Mouse (Mus musculus) embryo, embryonic 11.5 days (tissue): Measurements from ENCODE around the gene Serpina3n.
"Not testable (repeated sequence)": the region's sequence is repeated elsewhere in the genome, so short reads cannot be mapped to it uniquely, and the experiment has no call there.

Experiments used
- DNase-seq: peaks from one replicate; pipeline ENCODE4 v3.0.0-alpha.2; 2012; ENCODE audit warnings: low read depth, low spot score

Serpina3n gene

GRCm38 (mm10) chr12:104406454-104406885, at the start of gene Serpina3n:
TSS of gene Serpina3n (plus strand) at chr12:104406729.
- no peak for DNase-seq

GRCm38 (mm10) chr12:104369986-104370385, 36.5 kb upstream of the Serpina3n start:
- no peak for DNase-seq

DNA sequence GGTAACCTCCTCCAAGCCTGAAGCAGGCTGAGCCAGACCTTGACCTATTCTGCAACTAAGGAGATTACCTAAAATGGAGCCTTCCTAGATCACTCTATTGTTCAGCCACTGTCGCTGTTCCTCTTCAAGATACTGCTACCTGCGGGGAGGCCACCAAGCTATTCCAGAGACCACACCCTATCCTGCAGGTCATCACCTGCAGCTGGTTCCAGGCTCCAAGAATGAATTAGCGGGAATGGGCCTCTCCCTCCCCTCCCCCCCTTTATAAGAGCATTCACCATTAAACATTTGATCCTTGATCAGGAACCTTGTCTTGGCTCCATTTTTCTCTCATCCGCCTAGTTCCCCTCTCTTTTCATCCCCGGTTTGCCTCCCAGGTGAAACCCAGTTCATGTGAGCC, 29.4 kb upstream of the Serpina3n start:
- not testable (repeated sequence) for DNase-seq

- DNase-seq: not testable (repeated sequence)
These were observed 28.2 kb upstream of the Serpina3n start for GRCm38 (mm10) chr12:104378351-104378750.

DNA sequence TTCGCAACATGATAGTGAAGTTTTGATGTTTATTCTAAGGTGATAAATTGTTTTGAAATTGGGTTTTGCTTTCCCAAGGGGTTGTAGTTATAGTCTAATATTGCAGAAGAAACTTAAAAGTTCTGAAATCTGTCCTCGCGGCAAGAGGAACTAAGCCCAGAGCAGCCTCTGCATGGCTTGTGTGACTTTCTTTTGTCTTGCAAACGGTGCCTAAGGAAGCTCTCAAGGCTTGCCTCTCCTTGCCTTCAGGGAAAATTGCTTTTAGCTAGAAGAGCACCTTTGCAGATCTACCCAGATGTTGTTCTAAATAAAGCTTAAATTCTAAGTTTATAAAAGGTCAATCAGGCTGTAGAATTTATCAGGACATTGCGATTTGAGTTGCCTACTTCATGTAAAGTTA, 27.7 kb upstream of the Serpina3n start:
- not testable (repeated sequence) for DNase-seq

DNA sequence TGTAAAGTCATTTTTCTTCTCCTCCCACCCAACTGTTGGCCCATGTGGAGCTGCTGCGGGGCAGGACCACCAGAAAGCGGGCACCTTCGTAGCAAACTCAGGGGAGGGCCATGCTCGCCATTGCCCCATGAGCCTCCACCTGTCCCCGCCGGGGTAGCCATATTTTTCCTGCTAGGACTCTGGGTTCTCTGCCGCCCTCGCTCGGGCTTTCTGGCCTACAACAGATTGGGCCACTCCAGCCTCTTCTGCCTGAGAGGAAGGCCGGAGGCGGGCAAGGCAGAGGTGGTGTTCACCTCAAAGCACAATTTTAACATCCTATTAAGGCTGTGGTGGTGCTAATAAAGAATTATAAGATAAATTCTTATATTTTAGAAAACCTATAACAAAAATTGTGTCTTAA, 26.7 kb upstream of the Serpina3n start:
- DNase-seq: no peak

DNA sequence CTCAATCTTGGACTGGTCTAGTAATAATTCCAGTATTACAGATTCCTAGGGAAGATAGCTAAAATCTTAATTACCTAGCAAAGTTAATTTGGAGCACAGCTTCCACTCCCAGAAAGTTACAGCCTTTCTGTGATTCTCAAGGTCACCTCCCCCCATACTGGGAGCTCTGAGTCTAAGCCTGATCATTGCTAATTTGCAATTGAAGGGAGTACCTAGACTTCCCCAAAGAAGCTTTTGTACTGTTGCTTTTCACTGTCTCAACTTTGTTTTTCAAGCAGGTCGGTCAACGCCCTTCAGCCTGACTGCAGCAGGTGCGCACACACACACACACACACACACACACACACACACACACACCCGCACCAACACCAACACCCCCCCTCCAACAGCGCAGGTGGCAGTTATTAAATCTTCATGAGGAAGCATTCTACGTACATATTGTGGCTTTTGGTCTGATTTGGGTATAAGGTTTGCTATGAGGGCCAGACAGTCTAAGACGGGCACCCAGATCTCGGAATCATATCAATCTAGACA, 25.4 kb upstream of the Serpina3n start:
- DNase-seq: not testable (repeated sequence)

GRCm38 (mm10) chr12:104385987-104386386, 20.5 kb upstream of the Serpina3n start:
- not testable (repeated sequence) for DNase-seq

DNA sequence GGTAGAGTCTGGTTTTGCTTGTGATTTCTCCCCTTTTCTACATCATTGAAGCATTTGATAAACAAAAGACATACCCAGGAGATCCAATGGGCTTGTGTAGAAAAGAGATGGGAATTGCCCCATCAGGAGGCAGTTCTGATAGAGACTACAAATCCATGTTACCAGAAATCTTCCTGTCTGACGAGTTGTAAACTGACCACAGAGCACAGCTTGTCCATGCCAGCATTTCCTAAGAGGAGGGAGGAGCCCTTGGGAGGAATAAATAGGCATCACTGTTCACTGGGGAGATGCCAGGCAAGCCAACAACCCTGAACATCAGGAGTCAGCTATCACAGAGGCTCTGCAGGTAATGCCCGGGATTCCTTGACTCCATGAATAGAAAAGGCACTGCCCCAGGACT, 19.7 kb upstream of the Serpina3n start:
- DNase-seq: not testable (repeated sequence)

DNA sequence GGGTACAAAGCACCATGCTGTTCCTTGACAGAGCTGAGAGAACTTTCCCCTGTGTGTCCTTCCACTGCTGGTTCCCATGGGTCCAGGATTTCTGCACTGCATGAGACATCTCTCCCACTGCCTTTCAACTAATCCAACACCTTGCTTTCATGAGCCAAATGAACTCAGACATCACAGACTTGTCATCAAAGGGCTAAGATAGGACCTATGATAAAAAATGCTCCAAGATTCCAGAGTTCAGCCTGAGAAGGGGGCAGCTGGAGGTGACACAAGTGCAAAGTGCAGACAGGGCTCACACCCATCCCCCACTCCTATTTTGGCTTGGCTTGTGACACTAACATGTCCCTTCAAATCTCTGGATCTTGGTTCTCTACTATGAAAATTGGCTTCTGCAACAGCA, 18.1 kb upstream of the Serpina3n start:
- DNase-seq: no peak

DNA sequence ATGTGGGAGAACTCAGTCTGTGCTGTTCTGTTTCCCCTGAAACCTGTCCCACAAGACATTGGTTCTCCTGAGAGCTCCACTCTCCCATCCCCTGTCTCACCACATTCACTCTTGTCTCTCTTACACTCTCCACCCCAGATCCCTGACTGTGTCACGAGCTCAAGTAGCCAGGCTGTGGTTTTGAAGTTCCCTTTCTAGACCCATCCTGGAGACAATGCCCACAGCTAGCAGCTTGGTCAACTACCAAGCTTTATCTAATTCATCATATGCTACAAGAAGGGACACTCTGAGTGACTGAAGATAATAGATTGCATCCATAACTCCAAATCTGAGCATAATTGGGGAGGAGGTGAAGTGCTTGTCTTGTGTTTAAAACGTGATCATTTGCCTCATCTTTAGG, 15.5 kb upstream of the Serpina3n start:
- DNase-seq: not testable (repeated sequence)

DNA sequence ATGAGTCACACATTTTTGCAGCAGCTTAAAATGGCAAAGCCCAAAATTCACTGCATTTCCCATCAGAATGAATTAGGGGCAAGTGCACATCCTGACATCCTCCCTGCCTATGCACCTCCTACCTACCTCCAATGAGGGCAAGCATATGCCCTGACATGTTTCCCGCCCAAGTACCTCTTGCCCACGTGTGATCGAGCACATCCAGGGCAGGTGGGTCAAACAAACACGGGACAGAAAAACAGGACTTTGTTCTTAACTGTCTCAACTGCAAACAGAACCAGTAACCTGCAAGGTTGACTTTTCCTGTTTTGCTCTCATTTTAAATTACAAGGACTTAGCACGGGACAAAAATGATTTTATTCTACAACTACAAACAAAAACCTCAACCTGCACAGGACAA, 2.6 kb upstream of the Serpina3n start:
- DNase-seq: no peak

DNA sequence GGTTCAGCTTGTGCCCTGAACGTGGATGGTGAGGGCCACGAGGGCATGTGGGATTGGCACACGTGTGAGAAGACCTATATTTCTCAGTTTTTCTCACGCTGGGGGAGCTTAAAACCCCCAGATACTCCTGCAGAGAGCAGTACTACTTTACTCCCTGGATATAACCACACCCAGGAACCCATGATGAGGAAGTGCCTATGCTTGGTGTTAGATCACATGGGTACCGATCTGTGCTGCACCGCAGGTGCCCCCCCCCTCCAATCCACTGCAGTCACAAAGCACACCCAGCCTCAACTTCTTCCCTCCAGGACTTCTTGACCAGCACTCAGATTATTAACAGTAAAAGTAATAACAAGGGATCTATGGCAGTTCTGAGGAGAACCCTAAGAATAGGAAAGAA, 6.0 kb downstream of the Serpina3n start:
- no peak for DNase-seq

DNA sequence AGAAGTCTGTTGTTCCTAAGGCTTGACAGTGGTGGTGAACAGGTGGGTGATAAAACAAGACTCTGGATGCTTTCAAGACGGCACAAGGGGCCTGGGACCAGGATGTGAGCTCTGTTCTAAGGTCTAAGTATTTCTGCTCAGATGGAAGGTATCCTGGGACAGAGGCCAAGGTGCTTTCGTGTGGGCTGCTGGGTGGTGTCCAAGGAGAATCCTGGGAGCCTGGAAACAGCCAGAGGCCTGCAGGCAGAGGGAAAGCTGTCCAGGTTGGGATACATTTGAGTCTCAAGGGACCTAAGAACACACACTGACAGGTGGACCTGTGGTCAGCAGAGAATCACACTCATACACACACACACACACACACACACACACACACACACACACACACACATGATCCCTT, 8.0 kb downstream of the Serpina3n start:
- DNase-seq: no peak

- no peak for DNase-seq
These were observed 9.2 kb downstream of the Serpina3n start for GRCm38 (mm10) chr12:104415625-104416315.

DNA sequence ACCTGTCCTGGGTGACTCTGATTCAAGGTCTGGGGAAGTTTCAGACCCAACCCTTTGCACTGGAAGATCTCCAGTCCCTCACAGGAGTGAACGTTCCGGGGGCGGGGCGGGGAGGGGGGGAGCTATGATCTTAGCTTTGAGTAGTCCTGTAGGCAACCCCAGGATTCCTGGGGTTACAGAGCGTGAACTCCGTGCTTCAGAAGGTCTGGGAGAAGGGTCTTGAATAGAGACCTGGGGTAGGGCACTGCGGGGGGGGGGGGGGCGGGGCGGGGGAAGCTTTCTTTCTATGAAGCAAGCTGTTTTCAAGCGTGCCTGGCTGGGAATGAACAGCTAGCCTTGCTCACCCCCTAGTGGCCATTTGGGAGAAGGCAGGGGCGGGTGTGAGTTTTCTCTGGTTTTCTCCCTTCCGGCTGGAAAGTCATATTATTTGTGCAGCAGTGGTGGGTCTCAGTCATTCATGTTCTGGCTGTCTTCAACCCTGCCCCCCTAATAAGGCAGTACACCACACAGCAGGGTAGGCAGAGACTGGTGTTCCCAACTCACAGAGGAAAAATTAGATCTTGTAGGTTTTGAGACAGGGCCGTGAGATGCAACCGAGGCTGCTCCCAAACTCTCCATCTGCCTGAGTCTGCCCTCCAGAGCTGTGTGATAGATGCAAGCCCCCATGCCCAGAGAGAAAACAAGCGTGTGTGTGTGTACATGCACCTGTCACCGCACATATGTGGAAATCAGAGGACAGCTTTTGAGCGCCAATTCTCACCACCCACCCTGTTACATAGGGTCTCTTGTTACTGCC, 12.0 kb downstream of the Serpina3n start:
- peak; percentile 76 for DNase-seq

DNA sequence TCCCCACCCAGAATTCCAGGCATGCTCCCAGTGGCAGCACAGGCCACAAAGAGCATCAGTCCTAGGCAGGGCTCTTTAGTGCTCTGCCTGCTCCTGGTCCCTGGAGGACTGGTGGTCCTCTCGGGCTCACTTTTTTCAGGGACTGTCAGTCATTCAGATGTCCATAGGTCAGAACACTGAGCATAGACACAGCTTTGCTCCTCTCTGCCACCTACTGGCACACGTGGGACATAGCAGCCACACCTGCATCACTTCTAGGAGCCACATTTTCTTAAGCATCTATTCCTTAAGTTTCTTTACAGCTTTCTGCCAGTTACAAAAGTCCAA, 12.6 kb downstream of the Serpina3n start:
- no peak for DNase-seq

- no peak for DNase-seq
These were observed 16.3 kb downstream of the Serpina3n start for GRCm38 (mm10) chr12:104422615-104423392.

DNA sequence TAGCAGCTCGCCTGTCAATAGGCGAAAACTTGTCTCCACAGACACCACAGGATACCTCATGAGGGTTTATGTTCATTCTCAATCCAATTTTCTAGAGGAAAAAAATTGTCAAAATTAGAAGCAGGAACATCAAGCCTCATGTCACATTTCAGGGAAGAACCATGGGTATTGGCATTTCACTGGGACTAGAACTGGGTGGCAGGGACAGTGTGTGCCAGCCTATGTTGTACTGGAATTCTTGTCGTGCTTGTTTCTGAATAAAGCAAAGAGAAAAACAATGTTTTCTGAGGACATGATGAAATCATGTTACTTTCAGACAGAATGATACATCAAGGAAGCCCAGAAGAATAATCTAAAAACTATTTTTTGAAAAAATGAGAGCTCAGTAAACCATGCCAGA, 19.1 kb downstream of the Serpina3n start:
- DNase-seq: no peak

- no peak for DNase-seq
These were observed 20.4 kb downstream of the Serpina3n start for GRCm38 (mm10) chr12:104426915-104427314.

- no peak for DNase-seq
These were observed 24.8 kb downstream of the Serpina3n start for GRCm38 (mm10) chr12:104431359-104431758.

GRCm38 (mm10) chr12:104433214-104433613, 26.7 kb downstream of the Serpina3n start:
- no peak for DNase-seq
